Mouse (Mus musculus): ENCODE measurements at regions not wholly inside any gene's neighbourhood (a gene's known extent, or its start where the extent isn't known, plus 50 kb on each side); places are given as distances from the start of the nearest gene placed in this dataset.

DNA sequence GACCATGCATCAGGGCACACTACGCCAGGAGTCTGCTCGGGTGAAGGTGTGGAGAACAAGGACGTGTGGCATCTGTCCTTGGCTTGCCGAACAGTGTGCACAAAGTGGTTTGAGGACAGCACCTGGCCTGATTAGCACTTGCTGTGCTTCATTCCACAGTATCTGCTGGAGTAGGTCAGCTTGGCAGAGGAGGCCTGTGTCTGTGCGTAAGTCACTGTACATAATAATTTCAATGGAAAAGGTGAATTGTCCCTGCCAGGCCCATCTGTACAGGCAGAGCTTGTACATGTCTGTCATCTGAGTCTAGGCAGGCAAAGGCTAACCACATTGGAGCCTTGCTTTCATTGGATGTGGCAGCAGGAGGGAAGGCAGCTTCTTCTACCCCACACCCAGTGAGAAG lies 979.5 kb upstream of the Car8 start:
- H3K36me3 ChIP-seq (ENCODE audit: control insufficient read depth, insufficient read depth, low read length), result no peaks in the 10 kb centered on the region
- no peak overlapping the region for H3K4me2 ChIP-seq (ENCODE audit: low read depth, low read length)
- H3K27ac ChIP-seq (ENCODE audit: low read length), result no peak overlapping the region
- no peak for ATAC-seq (ENCODE audit: low read depth)
- H3K9ac ChIP-seq (ENCODE audit: low read length), result no peak overlapping the region
- no peaks in the 10 kb centered on the region for H3K27me3 ChIP-seq (ENCODE audit: control insufficient read depth, insufficient read depth, low read depth, low read length)
- no peaks in the 10 kb centered on the region for H3K4me1 ChIP-seq (replicated peaks; ENCODE audit: control insufficient read depth, insufficient read depth, low read length)
- H3K4me3 ChIP-seq (ENCODE audit: low read length), result no peak overlapping the region
- H3K9me3 ChIP-seq (ENCODE audit: control insufficient read depth, low read length), result no peaks in the 10 kb centered on the region
- 81% methylated on average over 5 of the region's 5 CpGs for WGBS

DNA sequence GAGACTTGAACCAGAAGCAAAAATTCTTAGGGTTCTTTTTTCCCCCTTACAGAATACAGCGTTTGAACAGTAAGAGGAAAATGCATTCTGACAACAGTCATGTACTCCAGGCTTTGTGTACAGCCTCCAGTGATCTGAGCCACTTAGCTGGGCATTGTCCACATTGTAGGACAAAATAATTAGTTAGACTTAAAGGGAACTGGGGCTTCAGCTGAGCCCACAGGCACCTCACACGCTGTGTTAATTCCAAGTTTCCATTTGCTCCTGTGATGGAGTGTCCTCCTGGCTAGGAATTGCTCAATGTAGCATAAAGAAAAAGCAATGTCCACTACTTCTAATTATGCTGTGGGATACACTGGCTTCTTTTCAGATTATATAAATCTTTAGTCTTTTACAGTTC lies 969.8 kb upstream of the Car8 start:
- no peak overlapping the region for H3K9ac ChIP-seq (ENCODE audit: low read length)
- H3K4me1 ChIP-seq (replicated peaks; ENCODE audit: control insufficient read depth, insufficient read depth, low read length), result no peaks in the 10 kb centered on the region
- H3K4me2 ChIP-seq (ENCODE audit: low read depth, low read length), result no peak overlapping the region
- no peaks in the 10 kb centered on the region for H3K36me3 ChIP-seq (ENCODE audit: control insufficient read depth, insufficient read depth, low read length)
- no peaks in the 10 kb centered on the region for H3K9me3 ChIP-seq (ENCODE audit: control insufficient read depth, low read length)
- ATAC-seq (ENCODE audit: low read depth), result no peak
- no peak overlapping the region for H3K4me3 ChIP-seq (ENCODE audit: low read length)
- no peak overlapping the region for H3K27ac ChIP-seq (ENCODE audit: low read length)
- H3K27me3 ChIP-seq (ENCODE audit: control insufficient read depth, insufficient read depth, low read depth, low read length), result no peaks in the 10 kb centered on the region
- whole genome bisulfite sequencing, result 76% methylated on average over 2 of the region's 2 CpGs

DNA sequence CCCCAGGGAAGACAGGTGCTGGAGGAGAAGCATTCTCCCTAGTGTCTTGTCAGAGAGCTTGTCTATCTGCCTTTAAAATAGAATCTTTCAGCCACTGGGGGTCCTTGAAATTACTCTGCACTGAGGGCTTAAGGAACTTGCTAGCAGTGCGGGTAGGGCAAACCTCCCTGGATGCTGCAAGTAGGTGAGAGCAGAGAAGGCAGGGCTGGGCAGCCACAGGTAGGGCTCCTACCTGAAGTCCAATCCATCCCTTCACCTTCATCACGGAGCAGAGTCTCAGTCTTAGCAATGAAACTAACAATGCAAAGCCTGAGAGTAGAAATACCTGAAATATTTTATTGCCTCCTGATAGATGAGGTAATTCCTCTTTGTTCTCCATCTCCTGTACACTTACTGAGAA lies 961.2 kb upstream of the Car8 start:
- 77% methylated on average over 2 of the region's 2 CpGs for WGBS
- ATAC-seq (ENCODE audit: low read depth), result no peak

DNA sequence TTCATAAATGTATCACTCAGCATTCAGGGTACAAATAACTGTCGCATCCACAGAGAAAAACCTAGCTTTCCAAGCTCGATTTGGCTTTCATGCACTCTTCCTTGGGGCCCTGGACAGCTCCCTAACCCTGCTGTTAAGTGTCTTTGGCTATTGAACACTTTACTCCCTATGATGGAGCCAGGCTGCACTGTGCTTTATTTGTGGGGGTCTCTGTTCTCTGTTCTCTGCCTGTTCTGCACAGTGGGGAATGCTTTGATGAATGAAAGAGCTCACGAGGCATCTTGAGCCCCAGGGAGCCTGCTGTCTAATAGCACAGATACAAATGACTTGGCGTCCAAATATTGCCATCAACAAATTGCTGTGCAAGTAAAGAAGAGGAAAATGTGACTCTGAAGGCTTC lies 957.6 kb upstream of the Car8 start:
- Histone ChIP-seq H3K4me2 (ENCODE audit: low read depth, low read length) (no peak overlapping the region), H3K4me3 (ENCODE audit: low read length) (no peak overlapping the region), H3K4me1 (replicated peaks; ENCODE audit: control insufficient read depth, insufficient read depth, low read length) (no peaks in the 10 kb centered on the region), H3K36me3 (ENCODE audit: control insufficient read depth, insufficient read depth, low read length) (no peaks in the 10 kb centered on the region), H3K9me3 (ENCODE audit: control insufficient read depth, low read length) (no peaks in the 10 kb centered on the region), H3K9ac (ENCODE audit: low read length) (no peak overlapping the region), H3K27ac (ENCODE audit: low read length) (no peak overlapping the region), H3K27me3 (ENCODE audit: control insufficient read depth, insufficient read depth, low read depth, low read length) (no peaks in the 10 kb centered on the region)
- ATAC-seq (ENCODE audit: low read depth), result no peak
- WGBS, result 51% methylated on average over 4 of the region's 4 CpGs

More for the DNA sequence above, 961.2 kb upstream of the Car8 start:
- H3K4me2 ChIP-seq (ENCODE audit: low read depth, low read length), result no peak overlapping the region
- H3K4me1 ChIP-seq (replicated peaks; ENCODE audit: control insufficient read depth, insufficient read depth, low read length), result no peaks in the 10 kb centered on the region
- H3K27ac ChIP-seq (ENCODE audit: low read length), result no peak overlapping the region
- no peaks in the 10 kb centered on the region for H3K27me3 ChIP-seq (ENCODE audit: control insufficient read depth, insufficient read depth, low read depth, low read length)
- H3K9ac ChIP-seq (ENCODE audit: low read length), result no peak overlapping the region
- no peaks in the 10 kb centered on the region for H3K9me3 ChIP-seq (ENCODE audit: control insufficient read depth, low read length)
- H3K4me3 ChIP-seq (ENCODE audit: low read length), result no peak overlapping the region
- no peaks in the 10 kb centered on the region for H3K36me3 ChIP-seq (ENCODE audit: control insufficient read depth, insufficient read depth, low read length)

DNA sequence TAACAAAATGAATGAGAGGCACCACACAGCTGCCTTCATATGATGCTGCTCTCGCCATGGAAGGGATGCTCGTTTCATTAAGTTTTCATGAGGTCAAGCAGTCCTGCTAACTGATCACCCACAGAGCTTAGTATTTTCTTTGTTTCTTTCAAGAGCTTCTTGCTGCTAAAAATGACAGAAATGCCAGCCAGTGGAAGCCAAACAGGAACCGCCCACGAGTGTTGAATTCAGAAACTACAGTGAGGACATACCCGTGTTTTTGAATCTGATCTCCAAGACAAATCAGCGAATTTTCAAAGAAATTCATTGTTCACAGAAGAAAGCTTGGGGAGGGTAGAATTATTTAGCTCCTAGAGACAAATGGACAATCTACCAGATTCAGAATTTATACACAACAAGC lies 954.3 kb upstream of the Car8 start:
- Histone ChIP-seq H3K36me3 (ENCODE audit: control insufficient read depth, insufficient read depth, low read length) (no peaks in the 10 kb centered on the region), H3K4me3 (ENCODE audit: low read length) (no peak overlapping the region), H3K27me3 (ENCODE audit: control insufficient read depth, insufficient read depth, low read depth, low read length) (no peaks in the 10 kb centered on the region), H3K4me2 (ENCODE audit: low read depth, low read length) (no peak overlapping the region), H3K9me3 (ENCODE audit: control insufficient read depth, low read length) (no peaks in the 10 kb centered on the region), H3K27ac (ENCODE audit: low read length) (no peak overlapping the region), H3K9ac (ENCODE audit: low read length) (no peak overlapping the region), H3K4me1 (replicated peaks; ENCODE audit: control insufficient read depth, insufficient read depth, low read length) (no peaks in the 10 kb centered on the region)
- WGBS, result 68% methylated on average over 6 of the region's 6 CpGs
- no peak for ATAC-seq (ENCODE audit: low read depth)

DNA sequence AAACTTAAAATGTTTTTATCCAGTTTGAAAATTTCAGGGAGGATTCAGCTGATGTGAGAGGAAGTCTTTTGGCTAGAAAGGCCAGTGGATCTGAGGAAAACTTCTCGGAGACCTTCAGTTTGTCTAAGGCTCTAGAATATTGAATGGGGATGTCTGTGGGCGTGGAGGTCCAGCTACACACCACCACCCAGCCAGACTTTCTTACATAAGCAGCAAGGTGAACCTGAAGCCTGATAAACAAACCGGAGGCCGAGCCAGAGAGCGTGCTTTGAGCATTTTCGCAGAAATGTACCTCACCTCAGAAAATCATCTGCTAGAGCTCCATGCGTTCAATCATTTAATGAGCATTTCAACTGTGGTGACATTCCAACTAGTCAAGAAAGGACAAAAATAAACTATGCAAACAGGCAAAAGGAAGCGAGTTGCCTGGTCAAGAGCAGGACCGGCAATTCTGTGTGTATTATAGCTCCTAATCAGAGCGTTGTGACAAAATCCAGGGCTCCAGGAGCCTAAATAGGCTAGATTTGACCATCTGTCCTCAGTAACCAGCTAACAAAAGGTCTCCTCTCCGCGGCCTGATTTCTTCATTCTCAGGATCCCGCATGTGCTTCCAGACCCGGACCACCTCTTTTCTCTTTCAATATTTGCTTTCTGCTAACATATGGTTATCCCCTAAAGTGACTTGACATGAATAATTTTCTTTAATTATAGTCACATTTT lies 946.5 kb upstream of the Car8 start:
- H3K9ac ChIP-seq (ENCODE audit: low read length), result no peak overlapping the region
- H3K4me3 ChIP-seq (ENCODE audit: low read length), result no peak overlapping the region; the same call in 1 of the 2 replicates
- no peak overlapping the region for H3K27ac ChIP-seq (ENCODE audit: low read length)
- 23% methylated on average over 14 of the region's 14 CpGs for WGBS
- H3K4me1 ChIP-seq (replicated peaks; ENCODE audit: control insufficient read depth, insufficient read depth, low read length), result peaks cover 15% of the 10 kb centered on the region
- no peak for ATAC-seq (ENCODE audit: low read depth)
- no peaks in the 10 kb centered on the region for H3K9me3 ChIP-seq (ENCODE audit: control insufficient read depth, low read length)
- peak overlapping the region; percentile 54 for H3K4me2 ChIP-seq (ENCODE audit: low read depth, low read length)
- H3K36me3 ChIP-seq (ENCODE audit: control insufficient read depth, insufficient read depth, low read length), result no peaks in the 10 kb centered on the region
- H3K27me3 ChIP-seq (ENCODE audit: control insufficient read depth, insufficient read depth, low read depth, low read length), result no peaks in the 10 kb centered on the region

DNA sequence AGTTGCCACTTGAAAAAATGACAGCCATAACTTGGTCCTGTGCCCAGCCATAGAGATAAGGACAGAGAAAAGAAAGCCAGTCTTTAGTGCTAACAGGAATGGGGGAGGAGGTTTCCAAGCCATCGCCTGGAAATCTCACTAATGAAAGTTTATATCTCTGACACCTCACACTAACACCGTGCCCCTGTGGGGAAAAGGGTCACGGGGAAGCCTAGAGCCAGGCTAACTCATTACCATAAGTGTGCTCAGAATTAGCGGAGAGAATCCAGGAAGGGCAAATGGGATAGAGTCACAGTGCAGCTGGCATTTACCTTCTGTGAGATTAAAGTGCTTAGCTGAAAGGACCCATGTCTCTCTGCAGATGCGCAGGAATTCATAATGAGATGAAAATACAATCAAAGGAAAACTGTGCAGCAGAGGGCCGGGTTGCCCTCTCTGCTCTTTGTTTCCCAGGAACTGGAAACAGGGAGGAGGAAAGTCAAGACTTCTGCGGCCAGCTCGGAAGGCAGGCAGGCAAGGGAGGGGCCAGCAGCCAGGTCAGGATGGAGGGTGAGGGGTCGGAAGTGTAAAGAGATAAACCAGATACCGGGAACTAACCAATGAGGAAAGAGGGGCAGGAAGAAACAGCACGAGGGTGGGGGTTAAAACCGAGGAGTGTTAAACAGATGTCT lies 945.7 kb upstream of the Car8 start:
- peaks cover 15% of the 10 kb centered on the region for H3K4me1 ChIP-seq (replicated peaks; ENCODE audit: control insufficient read depth, insufficient read depth, low read length)
- peak; percentile 90 for ATAC-seq (ENCODE audit: low read depth)
- H3K27me3 ChIP-seq (ENCODE audit: control insufficient read depth, insufficient read depth, low read depth, low read length), result no peaks in the 10 kb centered on the region
- H3K9ac ChIP-seq (ENCODE audit: low read length), result no peak overlapping the region
- no peak overlapping the region for H3K27ac ChIP-seq (ENCODE audit: low read length)
- H3K4me3 ChIP-seq (ENCODE audit: low read length), result peak overlapping the region; percentile 15
- WGBS, result under 1% methylated on average over 12 of the region's 12 CpGs
- no peaks in the 10 kb centered on the region for H3K36me3 ChIP-seq (ENCODE audit: control insufficient read depth, insufficient read depth, low read length)
- H3K4me2 ChIP-seq (ENCODE audit: low read depth, low read length), result peak overlapping the region; percentile 54
- H3K9me3 ChIP-seq (ENCODE audit: control insufficient read depth, low read length), result no peaks in the 10 kb centered on the region

DNA sequence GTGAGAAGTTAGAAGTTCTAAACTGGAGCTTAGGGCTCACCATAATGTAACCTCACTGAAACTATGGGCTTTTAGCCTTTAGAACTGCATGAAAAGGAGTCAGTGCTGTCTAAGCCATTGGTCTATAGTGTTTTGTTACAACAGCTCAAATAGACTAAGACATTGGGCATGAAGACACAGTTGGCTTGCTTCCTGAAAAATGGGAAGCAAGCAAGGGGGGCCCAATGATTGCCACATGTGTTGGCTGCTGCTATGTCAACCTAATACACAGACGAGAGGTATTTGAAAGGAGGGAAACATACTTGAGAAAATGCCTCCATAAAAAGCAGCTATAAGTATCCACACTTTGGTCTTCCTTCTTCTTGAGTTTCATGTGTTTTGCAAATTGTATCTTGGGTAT lies 935.5 kb upstream of the Car8 start:
- Histone ChIP-seq H3K9me3 (ENCODE audit: control insufficient read depth, low read length) (no peaks in the 10 kb centered on the region), H3K4me3 (ENCODE audit: low read length) (no peak overlapping the region), H3K36me3 (ENCODE audit: control insufficient read depth, insufficient read depth, low read length) (no peaks in the 10 kb centered on the region), H3K9ac (ENCODE audit: low read length) (no peak overlapping the region), H3K4me1 (replicated peaks; ENCODE audit: control insufficient read depth, insufficient read depth, low read length) (no peaks in the 10 kb centered on the region), H3K27ac (ENCODE audit: low read length) (no peak overlapping the region), H3K4me2 (ENCODE audit: low read depth, low read length) (no peak overlapping the region), H3K27me3 (ENCODE audit: control insufficient read depth, insufficient read depth, low read depth, low read length) (no peaks in the 10 kb centered on the region)
- no peak for ATAC-seq (ENCODE audit: low read depth)
- 61% methylated on average over 1 of the region's 1 CpGs for WGBS

DNA sequence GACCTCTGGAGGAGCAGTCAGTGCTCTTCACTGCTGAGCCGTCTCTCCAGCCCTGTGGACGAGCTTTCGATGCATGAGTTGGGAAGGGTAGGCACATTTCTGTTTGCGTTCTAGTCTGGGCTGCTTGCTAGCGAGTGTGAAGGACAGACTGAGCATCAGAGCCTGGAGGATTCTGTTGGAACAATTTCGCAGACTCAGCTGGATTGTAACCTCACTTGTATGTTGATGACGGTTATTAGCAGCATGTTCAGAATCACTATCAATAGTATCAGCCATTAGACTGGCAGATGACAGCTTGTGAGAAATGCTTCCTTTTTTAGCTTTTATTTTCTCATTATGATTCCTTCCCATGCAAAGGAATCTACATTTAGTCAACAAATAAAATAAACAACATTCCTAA lies 923.5 kb upstream of the Car8 start:
- H3K27me3 ChIP-seq (ENCODE audit: control insufficient read depth, insufficient read depth, low read depth, low read length), result no peaks in the 10 kb centered on the region
- no peak overlapping the region for H3K4me2 ChIP-seq (ENCODE audit: low read depth, low read length)
- no peaks in the 10 kb centered on the region for H3K9me3 ChIP-seq (ENCODE audit: control insufficient read depth, low read length)
- no peaks in the 10 kb centered on the region for H3K36me3 ChIP-seq (ENCODE audit: control insufficient read depth, insufficient read depth, low read length)
- H3K9ac ChIP-seq (ENCODE audit: low read length), result no peak overlapping the region
- WGBS, result 72% methylated on average over 7 of the region's 7 CpGs
- ATAC-seq (ENCODE audit: low read depth), result no peak
- no peak overlapping the region for H3K27ac ChIP-seq (ENCODE audit: low read length)
- H3K4me1 ChIP-seq (replicated peaks; ENCODE audit: control insufficient read depth, insufficient read depth, low read length), result no peaks in the 10 kb centered on the region
- no peak overlapping the region for H3K4me3 ChIP-seq (ENCODE audit: low read length)
